Mouse (Mus musculus) liver, embryonic 14.5 days (tissue): ENCODE measurements around the gene Cwc27.

Source experiments
- CTCF ChIP-seq: IDR thresholded peaks from 2 replicates; pipeline ENCODE4 v1.5.1; 2016; ENCODE audit warnings: antibody characterized with exemption, low read depth, control low read depth
- EP300 ChIP-seq: IDR thresholded peaks from 2 replicates; pipeline ENCODE4 v1.6.1; 2016; ENCODE audit warnings: antibody characterized with exemption, low read depth

- no peak for TF ChIP-seq CTCF
- TF ChIP-seq EP300 = no peak
These were observed 24.8 kb downstream of the Cwc27 start, which contains the start of gene Srek1ip1 for GRCm38 (mm10) chr13:104792184-104792583.
